In the genomic region with DNA sequence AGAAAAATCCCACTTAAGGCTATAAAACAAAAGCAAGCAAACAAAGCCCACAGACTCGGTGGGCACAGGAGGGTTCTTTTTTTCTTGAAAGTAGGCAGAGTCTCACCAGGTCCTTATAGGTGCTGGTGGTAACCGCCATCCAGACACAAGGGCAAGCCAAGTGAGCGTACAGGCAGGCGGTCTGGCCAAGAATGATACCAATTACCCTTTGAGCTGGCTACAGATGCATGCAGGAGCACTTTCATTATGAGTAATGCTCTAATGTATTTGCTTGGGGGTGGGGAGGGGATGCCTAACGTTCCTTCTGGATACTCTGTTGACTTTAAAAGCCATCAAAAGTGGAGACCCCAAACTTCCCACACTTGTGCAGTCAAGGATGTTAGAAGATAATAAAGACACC, we compare ENCODE assay signal across 26 mouse cellular contexts. TPM values are rescaled to one million over a fixed set of nuclear protein-coding genes. Genes with fewer than 3 reads are reported as not detected.
DNase-seq lines count a peak whose midpoint lies in the region; ATAC-seq and TF ChIP-seq lines count a peak whose summit lies in the region.
"Had no signal": no experiment of that assay in that cellular context is flagged by ENCODE, and none has a peak within 500 bp of the region (broad histone marks: within the 10 kb centered on the region; RNA-seq: fewer than 3 reads in every experiment).

No protein-coding gene starts in this region.

- dilution Hi-C loops in CH12.LX (cut with MboI; ENCODE audit: extremely low pct_ligation_motif_present, extremely low pct_unique_long_range_greater_than_20kb, low sequenced_read_pairs), result no loop called here

- in situ Hi-C loops in CH12.LX (cut with MboI; ENCODE audit: low pct_ligation_motif_present, low pct_unique_long_range_greater_than_20kb, low sequenced_read_pairs), result no loop called here

- DNase-seq in heart, adult 11 months, result peak; percentile 91
- DNase-seq in heart, adult 8-10 months (ENCODE audit: low spot score), result no peak
- no peak for DNase-seq in liver
- no peak for DNase-seq in CH12.LX (ENCODE audit: extremely low read depth)
- DNase-seq: adrenal gland, postnatal 25 days; cerebellum, adult 8-10 months had no signal

- no peak for TF ChIP-seq CTCF in CH12.LX (conservative IDR thresholded peaks at IDR 0.05 in 1 of 2, IDR thresholded peaks at IDR 0.05 in 1 of 2; ENCODE audit: low read depth in 2 of 2, low read length in 2 of 2)

- no peak overlapping the region for H3K9ac ChIP-seq in liver, embryonic 12.5 days
- H3K9ac ChIP-seq in CH12.LX (ENCODE audit: insufficient read depth, low read depth), result no peak overlapping the region
- H3K9ac ChIP-seq in liver, embryonic 15.5 days, result no peak overlapping the region
- H3K9ac ChIP-seq in midbrain, embryonic 13.5 days (replicated peaks), result no peak overlapping the region
- H3K9ac ChIP-seq: forebrain, embryonic 15.5 days; heart, embryonic 12.5 days; hindbrain, embryonic 13.5 days; limb, embryonic 15.5 days; midbrain, embryonic 15.5 days; stomach, embryonic 15.5 days had no signal

- H3K9me3 ChIP-seq in liver, embryonic 12.5 days (replicated peaks), result no peaks in the 10 kb centered on the region
- H3K9me3 ChIP-seq in CH12.LX (replicated peaks; ENCODE audit: low read length), result no peaks in the 10 kb centered on the region
- no peaks in the 10 kb centered on the region for H3K9me3 ChIP-seq in liver, embryonic 15.5 days (replicated peaks)
- no peaks in the 10 kb centered on the region for H3K9me3 ChIP-seq in midbrain, embryonic 13.5 days
- H3K9me3 ChIP-seq: forebrain, embryonic 15.5 days; heart, embryonic 12.5 days; hindbrain, embryonic 13.5 days; limb, embryonic 15.5 days; midbrain, embryonic 15.5 days; stomach, embryonic 15.5 days had no signal

- H3K4me3 ChIP-seq in liver, embryonic 12.5 days, result no peak overlapping the region
- H3K4me3 ChIP-seq in CH12.LX (replicated peaks in 1 of 3; ENCODE audit: low read depth in 2 of 3, low read length in 2 of 3, poor library complexity in 1 of 3), result no peak overlapping the region
- H3K4me3 ChIP-seq in liver, embryonic 15.5 days (replicated peaks), result no peak overlapping the region
- no peak overlapping the region for H3K4me3 ChIP-seq in midbrain, embryonic 13.5 days (replicated peaks)
- H3K4me3 ChIP-seq: forebrain, embryonic 15.5 days; heart, embryonic 12.5 days; hindbrain, embryonic 13.5 days; limb, embryonic 15.5 days; midbrain, embryonic 15.5 days; myocyte; stomach, embryonic 15.5 days had no signal

- peaks cover 13% of the 10 kb centered on the region for H3K79me2 ChIP-seq in CH12.LX (replicated peaks; ENCODE audit: control insufficient read depth, extremely low read depth, insufficient read depth, poor library complexity, severe bottlenecking)

- 0 out of 2 replicates have a peak overlapping the region, but pooled peaks have one; percentile 41 for H3K27ac ChIP-seq in liver, embryonic 12.5 days
- H3K27ac ChIP-seq in CH12.LX (ENCODE audit: insufficient read depth, low read depth), result no peak overlapping the region
- 0 out of 2 replicates have a peak overlapping the region, but pooled peaks have one; percentile 69 for H3K27ac ChIP-seq in liver, embryonic 15.5 days (replicated peaks)
- no peak overlapping the region for H3K27ac ChIP-seq in midbrain, embryonic 13.5 days
- H3K27ac ChIP-seq: forebrain, embryonic 15.5 days; hindbrain, embryonic 13.5 days; kidney, postnatal 0 days; limb, embryonic 15.5 days; midbrain, embryonic 15.5 days; stomach, embryonic 15.5 days had no signal

- no peak overlapping the region for H3K4me2 ChIP-seq in liver, embryonic 12.5 days
- H3K4me2 ChIP-seq in CH12.LX (ENCODE audit: insufficient read depth, low read depth, poor library complexity, severe bottlenecking), result no peak overlapping the region
- H3K4me2 ChIP-seq in liver, embryonic 15.5 days, result no peak overlapping the region
- no peak overlapping the region for H3K4me2 ChIP-seq in midbrain, embryonic 13.5 days (replicated peaks)
- H3K4me2 ChIP-seq: forebrain, embryonic 15.5 days; heart, embryonic 12.5 days; hindbrain, embryonic 13.5 days; limb, embryonic 15.5 days; midbrain, embryonic 15.5 days; stomach, embryonic 15.5 days had no signal

- 90% methylated on average over 5 of the region's 5 CpGs for WGBS in liver, embryonic 12.5 days (ENCODE audit: insufficient replicate concordance)
- 77% methylated on average over 5 of the region's 5 CpGs for WGBS in liver, embryonic 15.5 days (ENCODE audit: insufficient replicate concordance)
- WGBS in midbrain, embryonic 13.5 days, result 86% methylated on average over 5 of the region's 5 CpGs

- ATAC-seq in liver, embryonic 12.5 days, result no peak
- ATAC-seq in liver, embryonic 15.5 days (ENCODE audit: insufficient read depth), result no peak
- ATAC-seq in midbrain, embryonic 13.5 days, result no peak
- ATAC-seq: forebrain, embryonic 15.5 days; lung, postnatal 0 days; midbrain, embryonic 15.5 days had no signal

- H3K36me3 ChIP-seq in liver, embryonic 12.5 days, result no peaks in the 10 kb centered on the region
- H3K36me3 ChIP-seq in CH12.LX (replicated peaks in 1 of 2; ENCODE audit: control insufficient read depth in 1 of 2, insufficient read depth in 1 of 2, low read length in 1 of 2), result peaks cover 0 to 3% of the 10 kb centered on the region in 2 experiments
- H3K36me3 ChIP-seq in liver, embryonic 15.5 days (replicated peaks), result no peaks in the 10 kb centered on the region
- no peaks in the 10 kb centered on the region for H3K36me3 ChIP-seq in midbrain, embryonic 13.5 days
- H3K36me3 ChIP-seq: forebrain, embryonic 15.5 days; heart, embryonic 12.5 days; hindbrain, embryonic 13.5 days; limb, embryonic 15.5 days; midbrain, embryonic 15.5 days; stomach, embryonic 15.5 days had no signal

- TF ChIP-seq RAD21 in CH12.LX (IDR thresholded peaks at IDR 0.05; ENCODE audit: low read depth, low read length), result no peak

- no peak for TF ChIP-seq POLR2A in CH12.LX (IDR thresholded peaks at IDR 0.05; ENCODE audit: low read depth, low read length)

- H3K27me3 ChIP-seq in liver, embryonic 12.5 days (replicated peaks), result no peaks in the 10 kb centered on the region
- no peaks in the 10 kb centered on the region for H3K27me3 ChIP-seq in CH12.LX (replicated peaks)
- no peaks in the 10 kb centered on the region for H3K27me3 ChIP-seq in liver, embryonic 15.5 days
- no peaks in the 10 kb centered on the region for H3K27me3 ChIP-seq in midbrain, embryonic 13.5 days
- H3K27me3 ChIP-seq: forebrain, embryonic 15.5 days; heart, embryonic 12.5 days; hindbrain, embryonic 13.5 days; limb, embryonic 15.5 days; midbrain, embryonic 15.5 days; stomach, embryonic 15.5 days had no signal

- H3K4me1 ChIP-seq in liver, embryonic 12.5 days, result peaks cover 98% of the 10 kb centered on the region
- H3K4me1 ChIP-seq in CH12.LX (ENCODE audit: control insufficient read depth in 1 of 2, insufficient read depth in 2 of 2), result peaks cover 9 to 50% of the 10 kb centered on the region in 2 experiments
- H3K4me1 ChIP-seq in liver, embryonic 15.5 days (replicated peaks), result peaks cover 98% of the 10 kb centered on the region
- peaks cover 40% of the 10 kb centered on the region for H3K4me1 ChIP-seq in midbrain, embryonic 13.5 days (replicated peaks)

- TF ChIP-seq EP300 in CH12.LX (IDR thresholded peaks at IDR 0.05; ENCODE audit: low read length), result no peak

TF ChIP-seq in CH12.LX, 34 proteins besides CTCF, POLR2A, EP300 and RAD21:
- TF ChIP-seq ZNF384 (IDR thresholded peaks at IDR 0.05; ENCODE audit: low read depth, low read length) (no peak), IRF4 (IDR thresholded peaks at IDR 0.05; ENCODE audit: low read depth, low read length) (peak; percentile 74; the same call in 1 of the 2 replicates), JUND (conservative IDR thresholded peaks at IDR 0.05; ENCODE audit: low read depth, low read length) (0 out of 2 replicates have a peak, but pooled peaks have one; percentile 11)
TF ChIP-seq in CH12.LX: peak in this region for 2.

RNA-seq across cellular contexts. Expression of gene Klf13, which starts 7.9 kb away (rescaled TPM):
- 10 to 100 TPM; 39.6 to 53.1 (median 47.7) TPM for total RNA-seq in heart, adult 8-10 months (2022)
- 17.7 and 20.8 TPM in 2 replicates for polyA plus RNA-seq in liver, embryonic 12.5 days (2016; fragmentation: Nextera tagmentation; extraction: Ambion mirVana)
- total RNA-seq in CH12.LX (2012; rRNA removed), result 5.7 and 9.7 TPM in 2 replicates
- total RNA-seq in CH12.LX (2014; rRNA removed), result 1.2 and 1.7 TPM in 2 replicates
- 3.7 TPM in 2 replicates for polyA plus RNA-seq in CH12.LX (2012; ENCODE audit: insufficient read length, low read depth)
- polyA plus RNA-seq in liver, embryonic 15.5 days (2015; fragmentation: Nextera tagmentation; extraction: Ambion mirVana), result 15.3 and 15.6 TPM in 2 replicates
- 24.4 and 24.7 TPM in 2 replicates for polyA plus RNA-seq in midbrain, embryonic 13.5 days (2015; fragmentation: Nextera tagmentation; extraction: Ambion mirVana)

RNA-seq across cellular contexts. Expression of gene E030018B13Rik, which starts 14.1 kb away (rescaled TPM):
- total RNA-seq in heart, adult 8-10 months (2022), result not detected
- polyA plus RNA-seq in liver, embryonic 12.5 days (2016; fragmentation: Nextera tagmentation; extraction: Ambion mirVana), result not detected in 2 replicates
- total RNA-seq in CH12.LX (2012; rRNA removed) (not detected in 2 replicates), CH12.LX (2014; rRNA removed) (not detected in 2 replicates)
- not detected in 2 replicates for polyA plus RNA-seq in CH12.LX (2012; ENCODE audit: insufficient read length, low read depth)
- not detected in 2 replicates for polyA plus RNA-seq in liver, embryonic 15.5 days (2015; fragmentation: Nextera tagmentation; extraction: Ambion mirVana)
- polyA plus RNA-seq in midbrain, embryonic 13.5 days (2015; fragmentation: Nextera tagmentation; extraction: Ambion mirVana), result 0.22 and 0.27 TPM in 2 replicates
- total RNA-seq: adrenal gland, postnatal 25 days; gastrocnemius, postnatal 4 days; heart, postnatal 25 days; layer of hippocampus, adult 18-20 months; left cerebral cortex, adult 18-20 months; left cerebral cortex, postnatal 36 days; megakaryocyte progenitor cell, adult 5-6 weeks had no signal
- polyA plus RNA-seq: embryonic facial prominence, embryonic 14.5 days; heart, embryonic 12.5 days; hindbrain, embryonic 13.5 days; kidney, postnatal 0 days; limb, embryonic 15.5 days; urinary bladder, adult 2 months had no signal

Comparison
In these comparisons a context has a peak if more than half of its experiments do, and no peak if none do; other contexts are left out.
1. H3K27ac ChIP-seq: peak in liver, embryonic 12.5 days (single experiment) and liver, embryonic 15.5 days (single experiment); none in CH12.LX (single experiment) and midbrain, embryonic 13.5 days (single experiment).